Mouse (Mus musculus) liver, embryonic 16.5 days (tissue): ENCODE measurements around the gene Ankle2. TPM values are rescaled to one million over a fixed set of nuclear protein-coding genes. Genes with fewer than 3 reads are reported as not detected.

Experiments
- ATAC-seq: fragments of 200-750 bp; cut with Nextera tagmentation; 2 replicates; pipeline ENCODE4 v1.8.0; 2017; ENCODE audit warnings: low read depth, mild to moderate bottlenecking, moderate number of reproducible peaks, moderate library complexity
- H3K27ac ChIP-seq: fragments of 300-500 bp; sonication (generic); 2 replicates; pipeline ENCODE4 v1.5.1; 2014; ENCODE audit warnings: mild to moderate bottlenecking, low read length
- H3K27me3 ChIP-seq: fragments of 300-500 bp; sonication (generic); 2 replicates; pipeline ENCODE4 v1.6.1; 2014; ENCODE audit warnings: low read depth, low read length, mixed read lengths; ENCODE audit not compliant: control insufficient read depth, insufficient read depth
- H3K36me3 ChIP-seq: fragments of 300-500 bp; sonication (generic); 2 replicates; pipeline ENCODE4 v1.6.1; 2014; ENCODE audit warnings: mild to moderate bottlenecking; ENCODE audit not compliant: control insufficient read depth, insufficient read depth
- H3K4me1 ChIP-seq: fragments of 300-500 bp; sonication (generic); 2 replicates; pipeline ENCODE4 v1.6.1; 2014; ENCODE audit warnings: low read depth, low read length, mixed read lengths; ENCODE audit not compliant: control insufficient read depth
- H3K4me2 ChIP-seq: fragments of 300-500 bp; sonication (generic); 2 replicates; pipeline ENCODE4 v1.6.1; 2014; ENCODE audit warnings: low read depth, low read length, mixed read lengths
- H3K4me3 ChIP-seq: fragments of 300-500 bp; sonication (generic); 2 replicates; pipeline ENCODE4 v1.5.1; 2014; ENCODE audit warnings: low read depth, mild to moderate bottlenecking, low read length
- H3K9ac ChIP-seq: fragments of 300-500 bp; sonication (generic); 2 replicates; pipeline ENCODE4 v1.6.1; 2014; ENCODE audit warnings: low read depth, low read length
- H3K9me3 ChIP-seq: fragments of 300-500 bp; sonication (generic); replicated peaks from 2 replicates; pipeline ENCODE4 v1.6.1; 2016; ENCODE audit warnings: low read length; ENCODE audit not compliant: control insufficient read depth
- WGBS: fragments of 180-500 bp; shearing (Covaris S2); extraction: QIAGEN DNeasy Blood & Tissue Kit; methylation state at CpG from one replicate; pipeline ENCODE4 v1.1.7; 2014; ENCODE audit not compliant: insufficient replicate concordance; 5-methylcytosine and 5-hydroxymethylcytosine counted together
- polyA plus RNA-seq: library from polyadenylated mRNA; unstranded; fragments of >200 nt; fragmentation: Nextera tagmentation; extraction: Ambion mirVana; gene quantifications from 2 replicates; pipeline ENCODE4 v1.2.1, GENCODE M21; 2015

The Ankle2 gene
- polyA plus RNA-seq, 1 experiment from 2014 or later: 12.3 TPM

- no peaks in the 10 kb centered on the region for H3K9me3 ChIP-seq
- peak overlapping the region; percentile 81 for H3K9ac ChIP-seq
- ATAC-seq: no peak
- H3K4me2 ChIP-seq: peak overlapping the region; percentile 98
- no peaks in the 10 kb centered on the region for H3K27me3 ChIP-seq
- 51% methylated on average over 2 of the region's 2 CpGs for WGBS
- H3K36me3 ChIP-seq: peaks cover 13% of the 10 kb centered on the region; the same call in 1 of the 2 replicates
- H3K27ac ChIP-seq: no peak overlapping the region
- H3K4me3 ChIP-seq: peak overlapping the region; percentile 82
- peaks cover 26% of the 10 kb centered on the region for H3K4me1 ChIP-seq
Measured at GRCm38 (mm10) chr5:110287084-110287475, 56.3 kb downstream of the Ankle2 start.

- Histone ChIP-seq H3K36me3 (peaks cover 38% of the 10 kb centered on the region), H3K4me1 (peaks cover 10% of the 10 kb centered on the region), H3K9me3 (no peaks in the 10 kb centered on the region), H3K27me3 (no peaks in the 10 kb centered on the region), H3K9ac (no peak overlapping the region), H3K27ac (no peak overlapping the region), H3K4me3 (no peak overlapping the region), H3K4me2 (no peak overlapping the region)
- ATAC-seq: 0 out of 2 replicates have a peak, but pooled peaks have one; percentile 47
- WGBS: 14% methylated on average over 1 of the region's 1 CpGs
Measured at GRCm38 (mm10) chr5:110291649-110292048, 60.8 kb downstream of the Ankle2 start.

- H3K9ac ChIP-seq: no peak overlapping the region
- H3K4me2 ChIP-seq: no peak overlapping the region
- no peak for ATAC-seq
- H3K4me1 ChIP-seq: peaks cover 2% of the 10 kb centered on the region; the same call in 1 of the 2 replicates
- H3K27me3 ChIP-seq: no peaks in the 10 kb centered on the region
- H3K27ac ChIP-seq: no peak overlapping the region
- peaks cover 62% of the 10 kb centered on the region for H3K36me3 ChIP-seq
- H3K4me3 ChIP-seq: no peak overlapping the region
- 82% methylated on average over 1 of the region's 1 CpGs for WGBS
- no peaks in the 10 kb centered on the region for H3K9me3 ChIP-seq
Measured at GRCm38 (mm10) chr5:110296637-110297036, 65.8 kb downstream of the Ankle2 start.

GRCm38 (mm10) chr5:110300591-110300990 is 69.8 kb downstream of the Ankle2 start:
- H3K4me1 ChIP-seq: no peaks in the 10 kb centered on the region
- no peak overlapping the region for H3K4me3 ChIP-seq
- WGBS: 83% methylated on average over 2 of the region's 2 CpGs
- H3K36me3 ChIP-seq: peaks cover 71% of the 10 kb centered on the region
- no peaks in the 10 kb centered on the region for H3K27me3 ChIP-seq
- ATAC-seq: no peak
- H3K9ac ChIP-seq: no peak overlapping the region
- H3K27ac ChIP-seq: no peak overlapping the region
- no peak overlapping the region for H3K4me2 ChIP-seq
- no peaks in the 10 kb centered on the region for H3K9me3 ChIP-seq

Other genes with a start within 250 kb of the Ankle2 start
- 4.6 and 5.2 TPM in 2 replicates for gene Zfp932, start 234.5 kb upstream of the Ankle2 start, polyA plus RNA-seq
- gene Gm17655, start 158.5 kb upstream of the Ankle2 start, polyA plus RNA-seq: 1.1 TPM in 2 replicates
- 0.58 and 0.78 TPM in 2 replicates for gene Gm35315, start 136.6 kb upstream of the Ankle2 start, polyA plus RNA-seq
- gene Plcxd1, start 131.0 kb upstream of the Ankle2 start, polyA plus RNA-seq: 0.53 and 0.64 TPM in 2 replicates
- 6.7 and 6.9 TPM in 2 replicates for gene Gtpbp6, start 122.8 kb upstream of the Ankle2 start, polyA plus RNA-seq
- gene Zfp605, start 120.9 kb upstream of the Ankle2 start, polyA plus RNA-seq: 0.92 and 0.99 TPM in 2 replicates
- 18.0 and 19.0 TPM in 2 replicates for gene Chfr, start 95.2 kb upstream of the Ankle2 start, polyA plus RNA-seq
- 7.6 and 8.2 TPM in 2 replicates for gene Golga3, start 54.3 kb upstream of the Ankle2 start, polyA plus RNA-seq
- 21.6 and 23.2 TPM in 2 replicates for gene Pgam5, start 38.9 kb downstream of the Ankle2 start, polyA plus RNA-seq
- gene Pxmp2, start 55.2 kb downstream of the Ankle2 start, polyA plus RNA-seq: 52.2 and 55.6 TPM in 2 replicates
- gene Pole, start 55.3 kb downstream of the Ankle2 start, polyA plus RNA-seq: 15.5 and 16.5 TPM in 2 replicates
- gene P2rx2, start 112.2 kb downstream of the Ankle2 start, polyA plus RNA-seq: not detected in 2 replicates
- gene Lrcol1, start 113.7 kb downstream of the Ankle2 start, polyA plus RNA-seq: not detected in 2 replicates
- 1.8 and 2.2 TPM in 2 replicates for gene Fbrsl1, start 217.5 kb downstream of the Ankle2 start, polyA plus RNA-seq